Mouse (Mus musculus) embryo, embryonic 10 days (tissue): ENCODE measurements around the gene Wbp4.
"Not testable (repeated sequence)": the region's sequence is repeated elsewhere in the genome, so short reads cannot be mapped to it uniquely, and the experiment has no call there.

Experiments used
- DNase-seq: peaks from one replicate; pipeline ENCODE4 v3.0.0-alpha.2; 2015; ENCODE audit warnings: low spot score

Wbp4 gene

DNA sequence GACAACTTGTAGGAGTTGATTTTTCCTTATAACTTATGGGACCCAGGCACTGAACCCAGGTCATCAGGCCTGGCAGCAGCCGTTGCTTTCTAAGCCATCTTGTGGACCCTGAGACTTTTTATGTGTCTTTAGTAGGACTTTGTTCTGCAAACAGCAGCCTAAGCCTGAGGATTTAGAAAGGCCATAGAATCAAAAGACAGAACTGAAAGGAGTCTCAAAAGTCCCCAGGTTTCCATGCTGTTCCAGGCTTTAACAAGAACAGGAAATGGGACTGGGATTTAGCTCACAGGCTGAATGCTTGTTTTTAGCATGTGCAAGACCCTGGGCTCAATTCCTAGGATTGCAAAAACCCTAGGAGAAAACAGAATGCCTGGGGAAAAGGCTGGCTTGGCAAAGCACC is 26.5 kb upstream of the Wbp4 start:
- DNase-seq = no peak

DNA sequence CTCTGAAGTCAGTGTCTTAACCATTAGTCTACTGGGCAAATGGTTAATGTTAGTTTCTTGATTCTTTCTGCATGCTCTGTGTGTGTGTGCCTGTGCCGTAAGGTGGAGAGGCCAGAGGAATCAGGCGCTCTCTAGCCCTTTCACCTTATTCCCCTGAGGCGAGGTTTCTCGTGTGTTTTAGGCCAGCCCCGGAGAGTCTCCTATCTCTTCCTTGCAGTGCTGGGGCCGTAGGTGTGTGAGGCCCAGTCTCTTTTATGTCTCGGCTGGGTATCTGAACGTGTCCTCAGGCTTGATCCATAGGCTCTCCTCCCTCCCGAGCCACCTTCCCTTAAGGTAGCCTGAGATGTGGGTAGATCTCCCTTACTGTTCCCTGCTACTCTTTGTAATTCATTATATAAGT is 24.9 kb upstream of the Wbp4 start:
- DNase-seq = no peak

DNA sequence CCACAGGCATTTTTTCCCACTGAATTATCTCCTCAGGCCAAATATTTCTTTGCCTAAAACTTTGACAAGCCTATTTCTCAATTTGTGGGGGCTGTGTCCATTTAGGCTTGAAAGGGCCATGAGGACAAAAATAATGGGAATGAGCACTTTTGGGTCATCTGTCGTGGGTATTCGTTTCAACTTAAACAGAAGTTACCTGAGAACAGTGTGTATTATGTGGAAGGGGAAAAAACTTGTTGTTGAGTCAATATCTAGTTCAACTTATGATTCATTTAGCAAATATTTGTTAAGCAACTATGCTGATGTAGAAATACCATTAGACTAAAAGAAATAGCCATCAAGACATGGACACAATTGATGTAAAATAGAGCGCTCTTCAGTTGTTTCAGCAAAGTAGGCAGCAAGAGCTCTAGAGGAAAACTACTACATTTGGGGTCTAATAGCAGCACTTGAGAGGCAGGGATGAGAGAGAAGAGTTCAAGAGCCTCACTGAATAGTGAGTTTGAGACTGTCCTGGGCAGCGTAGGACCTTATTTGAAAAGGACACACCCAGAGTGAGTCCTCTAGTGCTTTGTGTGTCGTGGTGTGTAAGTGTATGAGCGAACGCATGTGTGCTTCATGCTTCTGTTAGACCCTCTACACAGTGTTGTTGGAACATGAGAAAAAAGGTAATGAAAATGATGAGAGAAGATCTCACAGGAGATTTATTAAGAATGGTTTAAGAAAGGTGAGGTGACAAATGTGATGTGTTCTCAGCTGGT is 23.1 kb upstream of the Wbp4 start:
- DNase-seq = no peak

DNA sequence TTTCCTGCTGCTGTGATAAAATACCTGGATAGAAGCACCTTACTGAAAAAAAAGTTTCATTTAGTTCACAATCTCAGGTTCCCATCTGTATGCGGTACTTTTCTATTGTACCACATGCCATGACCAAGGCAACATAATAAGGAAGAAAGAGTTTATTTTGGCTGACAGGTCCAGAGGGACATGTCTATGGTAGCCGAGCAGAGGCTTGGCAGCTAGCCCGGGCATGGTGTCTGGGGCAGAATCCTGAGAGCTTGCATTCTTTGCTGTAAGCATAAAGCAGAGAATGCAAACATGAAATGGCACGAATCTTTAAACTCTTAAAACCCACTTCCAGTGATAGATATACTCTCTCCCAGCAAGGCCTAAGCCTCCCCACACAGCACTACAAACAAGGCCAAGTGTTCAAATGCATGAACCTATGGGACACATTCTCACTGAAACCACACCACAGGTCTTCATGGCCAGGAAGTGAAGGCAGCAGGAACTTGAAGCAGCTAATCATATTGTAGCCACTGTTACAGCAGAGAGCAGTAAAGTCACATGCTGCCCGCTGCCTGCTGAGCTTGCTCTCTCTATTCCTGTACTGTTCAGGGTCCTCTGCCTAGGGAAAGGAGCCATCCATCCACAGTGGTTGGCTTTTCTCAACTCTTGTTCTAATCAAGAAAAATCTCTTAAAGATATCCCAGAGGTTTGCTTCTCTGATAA is 22.2 kb upstream of the Wbp4 start:
- no peak for DNase-seq

DNA sequence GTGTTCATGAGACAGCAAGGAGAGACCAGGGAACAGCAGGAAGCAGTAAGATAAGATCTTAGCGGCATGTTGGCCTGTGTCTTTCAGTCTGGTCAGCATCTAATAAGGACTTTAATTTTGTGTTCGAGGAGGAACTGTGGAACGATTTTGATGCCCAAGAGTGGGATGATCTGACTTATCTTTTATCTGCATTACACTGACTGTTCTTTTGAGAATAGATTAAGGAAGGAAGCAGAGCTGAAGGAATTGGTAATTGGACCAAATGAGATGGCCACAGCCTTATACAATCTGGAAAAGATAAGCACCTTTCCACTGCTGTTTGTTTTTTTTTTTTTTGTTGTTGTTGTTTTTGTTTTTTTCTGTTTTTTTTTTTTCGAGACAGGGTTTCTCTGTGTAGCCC is 19.4 kb upstream of the Wbp4 start:
- DNase-seq = no peak

DNA sequence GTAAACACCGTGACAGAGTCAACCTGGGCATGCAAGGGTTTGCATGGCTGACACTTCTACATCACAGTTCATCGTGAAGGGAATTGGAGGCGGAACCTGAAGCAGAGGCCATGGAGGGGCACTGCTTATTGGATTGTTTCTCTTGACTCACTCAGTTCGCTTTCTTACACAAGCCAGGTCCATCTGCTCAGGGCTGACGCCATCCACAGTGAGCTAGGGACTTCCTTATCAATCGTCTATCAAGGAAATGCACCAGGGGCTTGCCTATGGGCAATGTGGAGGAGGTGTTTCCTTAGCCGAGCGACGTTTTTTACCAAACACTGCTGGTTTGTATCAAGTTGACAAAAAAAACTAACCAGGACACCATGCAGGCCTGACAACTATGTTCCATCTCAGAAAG is 18.0 kb upstream of the Wbp4 start:
- DNase-seq = no peak

DNA sequence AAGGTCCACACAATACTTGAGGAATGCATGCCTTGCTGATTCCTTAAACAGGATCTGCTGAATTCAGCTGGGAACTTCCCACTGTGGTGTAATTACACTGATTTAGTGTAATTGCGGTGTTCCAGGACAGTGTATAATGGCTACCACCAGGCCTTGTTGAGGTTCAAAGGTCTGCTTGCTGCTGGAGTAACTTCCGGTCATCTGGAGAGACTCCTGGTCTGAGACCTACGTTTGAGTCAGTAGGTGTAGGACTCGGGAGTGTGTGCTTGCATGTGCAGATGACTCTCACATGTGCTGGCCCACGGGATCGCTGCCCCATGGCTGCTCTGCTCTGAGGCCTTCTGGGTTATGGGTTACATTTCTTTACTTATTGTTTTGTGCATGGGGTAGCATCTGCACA is 13.0 kb upstream of the Wbp4 start:
- no peak for DNase-seq

DNA sequence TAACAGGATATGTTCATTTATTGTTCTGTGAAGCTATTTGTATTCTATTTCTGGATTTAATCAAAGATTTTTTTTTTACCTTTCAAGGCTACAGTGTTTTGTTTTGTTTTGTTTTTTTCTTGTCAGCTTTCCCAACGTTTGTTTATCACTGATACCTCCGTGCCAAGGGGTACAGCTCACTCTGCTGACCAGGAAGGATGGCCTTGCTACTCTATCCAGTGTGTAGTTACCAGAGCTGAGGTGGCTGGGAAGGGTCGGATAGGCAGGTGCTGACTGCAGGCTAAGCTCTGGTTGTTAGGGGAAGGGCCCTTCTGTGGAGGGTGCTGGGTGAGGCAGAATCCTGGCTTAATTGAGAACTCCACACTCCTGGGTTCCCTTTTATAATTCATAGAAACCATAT is 8.9 kb upstream of the Wbp4 start:
- DNase-seq = no peak

DNA sequence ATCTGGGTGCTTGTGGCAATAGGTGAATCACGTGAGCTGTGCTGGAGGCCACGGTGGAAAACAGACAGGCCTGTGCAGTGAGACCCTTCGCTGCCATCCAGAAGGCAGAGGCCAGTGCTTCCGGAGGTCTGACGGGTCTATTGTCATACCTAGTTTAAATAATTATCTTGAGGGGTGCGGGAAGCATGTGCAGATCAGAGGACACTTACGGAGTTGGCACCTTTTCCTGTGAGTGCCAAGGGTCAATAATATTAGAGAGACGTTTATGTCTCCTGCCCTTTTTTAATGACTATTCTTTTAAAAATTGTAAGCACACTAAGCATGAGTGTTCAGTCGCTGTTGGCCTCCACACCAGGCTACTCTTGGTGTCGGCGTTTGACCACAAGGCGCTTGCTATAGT is 7.8 kb upstream of the Wbp4 start:
- no peak for DNase-seq

DNA sequence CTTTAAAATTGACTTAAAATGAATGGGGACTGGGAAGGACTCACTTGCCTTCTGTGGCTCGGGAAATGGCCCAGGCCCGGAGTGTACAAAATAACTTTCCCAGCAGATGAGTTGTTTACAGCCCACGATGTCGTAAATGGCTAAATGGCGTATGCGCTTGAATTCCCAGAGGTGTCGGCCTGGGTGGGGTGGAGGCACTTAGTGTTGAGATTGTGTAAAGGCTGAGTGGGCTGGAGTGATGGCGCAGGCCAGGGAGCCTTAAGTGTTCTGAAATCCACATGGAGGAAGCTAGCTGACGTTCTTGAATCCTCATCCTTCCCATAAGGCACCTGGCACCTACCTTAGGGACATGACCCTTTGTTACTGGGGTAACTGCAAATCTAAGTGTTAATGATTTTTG is 7.2 kb upstream of the Wbp4 start:
- no peak for DNase-seq

DNA sequence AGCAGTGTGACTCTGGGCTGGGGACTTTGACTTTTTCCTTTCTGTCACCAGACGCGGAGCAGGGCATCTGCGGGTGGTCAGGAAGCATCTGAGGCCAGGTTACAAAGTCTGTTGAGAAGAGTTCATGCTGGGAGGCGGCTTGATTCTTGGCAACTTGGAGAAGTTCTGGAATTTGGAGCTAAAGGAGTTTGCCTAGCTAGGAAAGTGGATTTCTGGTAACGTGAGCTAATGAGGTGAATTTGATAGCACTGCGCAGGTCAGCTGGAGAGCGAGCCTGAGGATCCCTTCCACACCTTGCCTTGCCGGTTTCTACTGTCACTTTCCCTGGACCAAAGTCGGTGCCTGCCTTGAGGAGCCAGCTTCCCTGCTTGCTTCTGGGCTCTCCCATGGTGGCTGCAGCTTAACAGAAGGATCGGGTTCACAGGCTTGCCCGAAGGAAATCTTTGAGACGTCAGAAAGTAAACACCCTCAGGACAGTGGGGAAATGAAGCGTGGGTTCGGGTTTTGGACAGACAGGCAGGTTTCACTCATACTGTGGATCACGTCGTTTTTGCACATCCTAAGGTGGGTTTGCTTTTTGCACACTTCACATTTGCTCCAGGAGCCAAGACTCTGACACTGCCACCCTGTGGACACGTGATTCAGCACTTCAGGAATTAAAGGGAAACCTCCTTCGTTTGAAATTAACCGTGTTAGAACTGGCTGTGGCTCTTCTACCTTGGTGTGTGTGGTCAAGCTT is 5.8 kb upstream of the Wbp4 start:
- DNase-seq = peak; percentile 71

DNA sequence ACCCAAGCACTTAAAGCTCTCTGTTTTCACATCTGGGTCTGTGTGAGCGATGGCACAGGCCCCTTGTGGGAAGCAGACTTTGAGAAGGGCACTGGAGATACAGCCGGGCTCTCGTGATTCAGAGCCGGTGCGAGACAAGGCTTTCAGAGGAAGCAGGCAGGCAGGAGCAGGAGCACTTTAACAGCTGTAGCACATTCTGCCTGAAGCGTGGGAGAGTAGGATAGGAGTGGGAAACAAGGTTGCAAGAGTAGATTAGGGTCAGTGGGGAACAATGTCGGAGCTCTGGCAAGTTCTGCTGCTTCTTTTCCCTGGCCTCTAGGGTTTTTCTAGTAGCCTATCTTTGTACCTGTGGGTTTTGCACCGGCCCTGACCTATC is 5.3 kb upstream of the Wbp4 start:
- peak; percentile 13 for DNase-seq

DNA sequence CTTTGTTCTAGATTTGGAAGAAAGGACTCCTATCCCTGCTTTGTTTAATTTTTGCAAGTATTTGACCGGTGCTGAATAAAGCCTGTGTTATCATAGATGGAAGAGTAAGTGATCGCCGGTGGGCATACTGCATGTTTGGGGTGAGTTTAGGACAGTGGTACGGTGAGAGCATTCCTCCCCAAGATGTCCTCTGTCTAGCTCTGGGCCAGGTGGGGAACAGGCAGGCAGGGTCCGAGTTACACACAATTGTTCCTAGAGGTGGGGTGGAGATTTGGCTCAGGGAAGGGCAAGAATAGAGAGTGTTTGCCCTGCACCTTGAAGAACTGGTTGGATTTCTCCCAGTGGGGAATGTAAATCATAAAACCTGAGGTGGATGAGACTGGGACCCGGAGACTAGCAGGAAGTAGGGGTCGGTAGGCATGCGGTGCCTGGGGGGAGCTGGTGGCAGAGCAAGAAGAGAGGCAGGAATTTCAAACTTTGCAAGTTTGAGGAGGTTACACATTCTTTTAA is 2.3 kb upstream of the Wbp4 start:
- DNase-seq = no peak

DNA sequence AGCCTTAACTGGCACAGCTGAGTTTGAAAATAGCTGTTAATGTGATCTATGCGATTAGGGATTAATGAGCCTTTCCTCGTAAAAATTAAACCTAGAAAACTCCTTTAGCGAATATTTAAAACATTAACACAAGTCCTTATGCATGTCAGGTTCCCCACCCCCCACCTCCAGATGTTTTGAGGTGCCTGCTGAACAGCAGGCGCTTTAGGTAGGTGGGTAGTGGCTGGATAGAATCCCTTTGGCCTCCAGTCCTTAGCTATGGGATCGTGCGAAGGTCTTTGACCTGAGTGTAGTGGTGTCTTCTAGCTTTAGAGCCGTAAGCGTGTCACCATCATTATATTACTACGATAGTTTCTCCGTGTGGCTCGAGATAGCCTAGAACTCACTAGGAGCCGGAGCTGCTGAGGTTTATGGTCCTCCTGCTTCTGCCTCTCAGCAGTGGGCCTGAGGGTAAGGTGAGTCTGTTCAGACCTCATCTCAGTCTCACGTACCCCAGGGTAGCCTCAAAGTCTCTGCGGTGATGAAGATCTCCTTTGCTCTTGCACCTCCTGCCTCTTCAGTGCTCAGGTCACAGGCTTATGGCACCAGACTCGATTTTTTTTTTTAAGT is 1.5 kb upstream of the Wbp4 start:
- DNase-seq = peak; percentile 11

DNA sequence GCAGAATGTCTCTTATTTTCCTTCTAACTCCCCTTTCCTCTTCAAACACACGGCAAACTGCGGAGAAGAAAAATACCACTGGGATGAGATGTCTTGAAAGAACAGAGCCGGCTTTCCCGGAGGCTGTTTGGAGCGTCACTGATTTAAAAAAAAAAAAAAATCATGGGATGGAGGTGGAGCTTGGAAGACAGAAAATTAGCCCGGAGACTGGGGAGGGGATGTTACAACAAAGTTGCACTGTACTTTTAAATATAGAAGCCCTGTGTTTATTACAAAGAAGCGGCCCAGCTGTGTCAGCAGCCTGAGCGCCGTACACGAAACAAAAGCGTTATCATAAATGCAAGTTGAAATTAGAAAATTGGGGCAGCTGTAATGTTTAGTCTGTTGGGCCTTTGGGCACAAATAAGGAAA is 936 bp upstream of the Wbp4 start:
- peak; percentile 17 for DNase-seq

DNA sequence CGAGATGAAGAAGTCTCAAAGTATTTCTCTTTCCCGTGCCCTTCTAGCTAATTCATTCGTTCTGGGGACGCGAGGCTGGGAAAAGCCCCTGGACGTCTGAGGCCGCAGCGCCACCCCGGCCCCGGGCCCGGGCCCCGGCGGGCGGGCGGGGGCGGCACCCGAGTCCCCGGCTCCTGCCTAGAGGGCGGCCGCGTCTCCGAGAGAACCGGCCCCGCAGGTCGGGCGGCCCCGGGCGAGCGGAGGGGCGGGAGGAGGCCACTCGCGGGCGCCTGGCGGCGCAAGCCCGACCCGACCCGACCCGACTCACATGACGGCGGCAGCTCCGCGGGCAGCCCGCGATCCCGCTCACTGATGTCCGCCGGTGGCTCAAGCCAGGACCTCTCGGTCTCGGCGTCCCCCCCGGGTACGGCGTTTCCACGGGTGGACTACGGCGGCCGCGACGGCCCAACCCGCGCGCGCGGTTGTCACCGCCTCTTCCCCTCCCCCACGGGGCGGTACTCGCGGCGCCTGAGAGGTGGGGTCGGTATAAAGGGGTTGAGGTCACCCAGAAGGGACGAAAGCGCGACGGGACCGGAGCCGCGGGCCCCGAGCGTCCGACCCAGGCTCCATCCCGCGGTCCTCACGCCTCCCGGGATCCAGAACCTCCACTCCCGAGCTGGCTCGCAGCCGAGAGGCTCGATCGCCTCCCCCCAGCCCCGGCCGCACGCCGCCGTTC is 539 bp downstream of the Wbp4 start, which contains the start of gene Elf1:
Gene Elf1, plus strand, starts transcription at position 571 of the 715 bp plus-strand sequence.
- DNase-seq = peak; percentile 91

DNA sequence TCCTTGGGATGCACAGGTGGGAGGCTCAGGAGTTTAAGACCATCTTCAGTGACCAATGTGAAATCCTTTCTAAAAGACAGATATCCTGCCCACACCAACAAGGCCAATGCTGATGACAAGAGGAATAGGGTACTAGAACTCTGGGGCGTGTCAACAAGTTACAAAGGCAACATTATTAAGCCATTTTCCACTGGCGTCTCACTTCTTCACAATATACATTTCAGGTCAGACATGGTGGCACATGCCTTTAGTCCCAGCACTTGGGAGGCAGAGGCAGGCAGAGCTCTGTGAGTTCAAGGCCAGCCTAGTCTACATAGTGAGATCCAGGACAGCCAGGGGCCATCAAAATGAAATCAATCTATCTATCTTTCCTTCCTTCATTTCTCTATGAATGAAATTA is 7.9 kb downstream of the Wbp4 start:
- no peak for DNase-seq

DNA sequence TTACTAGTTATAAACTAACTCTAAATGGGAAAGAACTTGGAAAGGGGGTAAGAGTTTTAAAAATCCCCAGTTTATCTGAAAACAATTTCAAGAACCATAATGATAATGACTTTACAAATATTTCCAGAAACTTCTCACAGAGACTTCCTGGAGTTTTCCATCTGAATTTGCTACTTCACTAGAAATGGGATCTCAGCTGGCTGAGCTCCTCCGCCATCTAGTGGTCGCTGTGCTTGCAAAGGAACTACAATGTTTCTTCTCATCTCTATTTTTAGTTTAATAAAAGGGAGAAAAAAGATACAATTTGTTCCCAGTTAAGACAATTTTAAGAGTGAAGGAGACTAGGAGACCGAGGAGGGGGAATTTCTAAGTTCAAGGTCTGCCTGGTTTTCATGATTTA is 13.7 kb downstream of the Wbp4 start:
- peak; percentile 81 for DNase-seq

DNA sequence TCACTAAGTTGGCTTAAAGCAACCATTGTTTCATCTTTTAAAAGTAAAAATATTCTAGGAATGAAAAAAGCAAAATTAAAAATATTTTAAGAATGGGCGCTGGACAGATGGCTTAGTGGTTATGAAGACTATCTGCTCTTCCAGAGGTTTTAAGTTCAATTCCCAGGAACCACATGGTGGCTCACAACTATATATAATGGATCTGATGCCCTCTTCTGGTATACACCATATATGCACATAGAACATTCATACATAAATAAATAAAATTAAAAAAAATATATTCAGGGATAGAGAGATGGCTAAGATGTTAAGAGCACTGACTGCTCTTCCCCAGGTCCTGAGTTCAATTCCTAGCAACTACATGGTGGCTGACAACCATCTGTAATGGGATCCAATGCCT is 15.7 kb downstream of the Wbp4 start:
- DNase-seq = no peak

DNA sequence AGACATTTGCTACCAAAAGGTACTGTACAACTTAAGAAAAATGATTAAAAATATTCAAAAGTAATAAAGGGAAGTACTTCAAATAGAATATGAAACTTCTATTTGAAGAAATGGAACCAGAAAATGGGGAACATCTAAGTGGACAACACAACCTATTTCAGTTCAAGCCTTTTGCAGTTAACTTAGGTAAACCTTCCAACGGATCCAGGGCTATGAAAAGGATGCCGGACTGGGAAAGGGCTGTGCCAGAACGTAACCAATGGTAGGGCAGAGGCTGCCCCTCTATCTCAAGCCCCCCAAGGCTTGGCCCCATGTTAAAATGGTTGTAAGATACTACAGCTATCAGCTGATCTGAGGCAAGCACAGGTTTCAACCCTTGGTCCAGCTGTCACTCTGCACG is 20.3 kb downstream of the Wbp4 start:
- no peak for DNase-seq

DNA sequence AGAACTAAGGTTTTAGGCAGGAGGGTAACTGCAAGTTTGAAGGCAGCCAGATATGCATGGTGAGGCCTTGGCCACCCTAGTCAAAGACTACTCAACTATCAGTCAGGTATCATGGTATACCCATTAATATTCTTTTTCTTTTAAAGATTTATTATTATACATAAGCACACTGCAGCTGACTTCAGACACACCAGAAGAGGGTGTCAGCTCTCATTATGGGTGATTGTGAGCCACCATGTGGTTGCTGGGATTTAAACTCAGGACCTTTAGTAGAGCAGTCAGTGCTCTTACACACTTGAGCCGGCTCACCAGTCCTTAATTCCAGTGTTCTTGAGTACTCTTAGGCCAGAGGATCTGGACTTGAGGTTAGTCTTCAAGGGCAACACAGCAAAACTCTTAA is 20.9 kb downstream of the Wbp4 start:
- DNase-seq = no peak

DNA sequence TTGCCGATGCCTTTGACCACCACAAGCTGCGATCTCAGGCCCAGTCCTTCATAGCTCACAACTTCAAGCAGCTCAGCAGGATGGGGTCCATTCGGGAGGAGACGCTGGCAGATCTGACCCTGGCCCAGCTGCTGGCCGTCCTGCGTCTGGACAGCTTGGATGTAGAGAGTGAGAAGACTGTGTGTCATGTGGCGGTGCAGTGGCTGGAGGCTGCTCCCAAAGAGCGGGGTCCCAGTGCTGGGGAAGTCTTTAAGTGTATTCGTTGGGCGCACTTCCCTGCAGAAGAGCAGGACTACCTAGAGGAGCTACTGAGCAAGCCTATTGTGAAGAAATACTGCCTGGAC is 28.8 kb downstream of the Wbp4 start:
- not testable (repeated sequence) for DNase-seq
